Mouse (Mus musculus): ENCODE results near the gene Tef.

Tef gene

GRCm38 (mm10) chr15:81848301-81848700 is 46.1 kb downstream of the Tef start:
- DNase-seq (ENCODE audit: low spot score in 2 of 2): peak in 1 of 2 experiments; percentile 57

- no peak for DNase-seq (ENCODE audit: low spot score in 2 of 2)
Measured at GRCm38 (mm10) chr15:81849104-81849503, 46.9 kb downstream of the Tef start.

GRCm38 (mm10) chr15:81850718-81851117 is 48.5 kb downstream of the Tef start:
- DNase-seq (ENCODE audit: low spot score in 2 of 2): no peak

DNA sequence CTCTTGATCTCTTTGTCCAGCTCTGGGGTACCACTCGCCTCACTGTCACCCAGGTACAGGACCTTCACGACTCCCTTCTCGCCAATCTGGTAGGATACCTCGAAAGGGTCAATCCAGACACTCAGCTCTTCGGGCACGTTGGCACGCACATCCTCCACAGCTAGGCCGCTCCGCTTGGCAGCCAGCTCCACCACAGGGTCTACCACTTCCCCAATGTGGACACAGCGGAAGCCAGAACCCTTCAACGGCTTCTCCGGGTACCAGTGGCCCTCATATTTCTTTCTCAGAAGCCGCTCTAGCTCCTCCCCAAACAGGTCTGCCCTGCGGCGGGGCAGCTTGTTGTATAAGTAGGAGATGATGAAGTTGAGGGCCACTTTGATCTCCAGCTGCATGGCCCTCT is 49.2 kb downstream of the Tef start:
- DNase-seq (ENCODE audit: low spot score in 2 of 2): no peak

DNA sequence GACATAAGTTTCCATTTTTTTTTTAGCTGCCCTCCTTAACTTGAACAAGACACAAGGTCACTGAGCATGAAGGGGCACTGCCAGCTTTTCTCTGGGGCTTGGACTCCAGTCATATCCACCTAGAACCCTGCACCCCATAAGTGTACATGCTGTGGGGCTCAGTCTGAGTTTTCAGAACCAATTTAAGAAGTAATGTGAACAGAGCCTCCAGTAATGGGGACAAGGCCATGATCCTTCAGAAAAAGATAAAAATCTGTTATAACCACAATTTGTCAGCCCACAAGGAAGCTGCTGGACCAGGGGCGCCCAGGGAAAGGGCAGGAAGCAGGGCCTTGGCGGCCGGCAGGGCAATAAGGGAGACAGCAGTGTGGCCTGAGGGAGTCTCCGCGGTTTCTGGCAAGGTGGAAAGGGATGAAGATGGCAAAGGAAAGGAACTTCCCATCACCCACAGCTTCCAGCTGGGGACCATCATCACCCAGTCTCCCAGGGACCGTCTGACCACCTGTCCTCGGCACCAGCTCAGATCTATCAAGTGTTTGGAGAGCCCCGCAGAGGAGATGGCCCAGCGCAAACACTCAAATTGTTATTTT is 50.3 kb downstream of the Tef start:
- DNase-seq (ENCODE audit: low spot score in 2 of 2): no peak

GRCm38 (mm10) chr15:81853081-81853480 is 50.9 kb downstream of the Tef start:
- DNase-seq (ENCODE audit: low spot score in 2 of 2): no peak

GRCm38 (mm10) chr15:81856030-81856790 is 54.0 kb downstream of the Tef start:
- peak; percentile 57 to 74 for DNase-seq (ENCODE audit: low spot score in 2 of 2)

DNA sequence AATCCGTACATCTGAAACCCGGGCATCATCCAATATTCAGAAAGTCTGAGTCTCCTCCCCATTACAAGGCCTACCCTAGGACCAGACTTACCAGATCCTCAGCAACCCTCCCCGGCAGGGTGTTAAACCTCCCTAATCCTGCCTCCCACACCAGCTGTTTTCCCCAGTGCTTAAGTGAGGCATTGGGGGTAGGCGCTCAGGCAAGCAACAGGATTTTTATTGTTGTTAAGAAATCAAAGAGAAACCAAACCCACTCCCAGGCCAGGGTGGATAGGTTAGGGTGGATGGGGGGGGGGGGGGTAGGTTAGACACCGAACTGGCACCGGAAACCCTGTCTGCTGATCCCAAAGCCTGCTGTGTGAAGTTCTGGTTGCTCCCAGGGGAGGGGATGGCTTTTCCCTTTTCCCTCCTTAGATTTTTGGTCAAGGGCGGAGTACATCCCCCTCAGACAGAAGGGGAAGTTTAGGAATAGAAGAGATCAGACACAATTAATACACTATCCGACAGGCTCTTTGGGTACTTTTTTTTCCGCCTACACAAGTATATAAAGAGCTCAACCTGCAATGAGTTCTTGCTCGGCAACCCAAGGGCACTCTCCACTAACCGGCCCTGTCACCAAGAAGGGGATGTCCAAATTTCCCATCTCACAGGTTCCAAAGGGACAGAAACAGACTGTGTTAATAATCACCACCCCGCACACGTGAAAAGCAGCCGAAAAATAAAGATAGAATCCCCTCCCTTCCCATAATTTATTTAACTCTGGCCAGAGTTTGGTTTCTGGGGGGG is 54.9 kb downstream of the Tef start:
- DNase-seq (ENCODE audit: low spot score in 2 of 2): peak in 1 of 2 experiments; percentile 11

GRCm38 (mm10) chr15:81857724-81858116 is 55.5 kb downstream of the Tef start:
- peak in 1 of 2 experiments; percentile 32 for DNase-seq (ENCODE audit: low spot score in 2 of 2)

GRCm38 (mm10) chr15:81858138-81858516 is 55.9 kb downstream of the Tef start:
- peak; percentile 84 to 91 for DNase-seq (ENCODE audit: low spot score in 2 of 2)

DNA sequence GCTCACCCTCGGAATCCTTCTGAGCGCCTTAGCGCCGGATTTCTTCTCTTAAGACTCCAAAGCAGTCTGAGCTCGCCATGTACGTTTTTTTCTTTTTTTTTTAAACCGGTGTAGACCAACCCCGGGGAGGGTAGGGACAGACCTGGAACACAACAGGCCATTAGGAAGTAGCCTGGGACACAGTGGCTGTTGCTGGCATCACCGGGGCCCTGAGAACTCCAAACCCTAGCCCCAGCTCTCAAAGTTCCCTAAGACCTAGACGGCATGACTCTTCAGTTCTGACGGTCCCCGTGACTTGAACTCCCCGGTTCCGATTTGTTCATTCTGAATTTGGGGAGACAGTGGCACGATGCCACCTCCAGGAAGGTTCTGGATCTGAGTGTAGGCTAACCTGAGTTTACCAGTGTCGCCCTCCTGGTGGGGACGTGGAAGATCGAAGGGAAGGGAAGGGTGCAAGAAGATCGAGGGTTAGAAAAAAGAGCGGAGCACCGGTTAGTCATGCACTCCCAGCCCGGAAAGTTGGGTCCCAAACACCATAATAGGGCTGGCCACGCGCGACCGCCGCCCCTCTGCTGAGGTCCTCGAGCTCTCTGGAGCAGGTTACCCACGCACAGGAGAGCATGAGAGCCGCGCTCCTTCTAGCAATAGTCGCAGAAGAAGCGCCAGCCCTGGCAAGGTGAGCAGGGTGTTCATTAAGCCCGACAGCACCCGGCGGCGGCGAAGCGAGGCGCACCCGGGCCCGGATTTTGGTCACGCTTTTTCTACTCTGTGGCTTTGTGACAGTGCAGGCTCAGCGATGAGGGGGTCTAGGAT is 56.5 kb downstream of the Tef start, which contains the start of gene Tob2:
Gene Tob2 (minus strand): TSS at position 280 of the 813 bp plus-strand sequence.
- peak; percentile 39 to 55 for DNase-seq (ENCODE audit: low spot score in 2 of 2)

GRCm38 (mm10) chr15:81859330-81860255 is 57.4 kb downstream of the Tef start:
- DNase-seq (ENCODE audit: low spot score in 2 of 2): peak; percentile 44 to 56

GRCm38 (mm10) chr15:81860471-81861135 is 58.4 kb downstream of the Tef start:
- peak in 1 of 2 experiments; percentile 14 for DNase-seq (ENCODE audit: low spot score in 2 of 2)

DNA sequence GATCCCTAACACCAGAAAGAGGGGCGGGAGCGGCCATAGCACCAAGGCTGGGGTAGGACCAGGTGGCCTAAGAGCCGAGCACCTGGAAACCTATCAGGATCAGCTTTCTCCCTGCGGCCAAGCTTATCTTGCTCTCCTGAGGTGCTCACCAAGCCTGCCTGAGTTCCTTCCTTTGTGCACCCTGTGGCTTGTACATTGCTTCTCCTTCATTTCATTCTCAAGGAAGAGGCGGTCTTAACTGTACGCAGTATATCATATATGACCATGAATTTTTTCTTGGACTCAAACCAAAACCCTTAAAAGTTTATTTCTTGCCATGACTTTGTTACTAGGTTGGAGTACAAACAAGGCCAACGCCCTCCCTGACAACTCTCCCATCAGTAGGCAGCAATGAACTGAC is 62.0 kb downstream of the Tef start:
- no peak for DNase-seq (ENCODE audit: low spot score in 2 of 2)

DNA sequence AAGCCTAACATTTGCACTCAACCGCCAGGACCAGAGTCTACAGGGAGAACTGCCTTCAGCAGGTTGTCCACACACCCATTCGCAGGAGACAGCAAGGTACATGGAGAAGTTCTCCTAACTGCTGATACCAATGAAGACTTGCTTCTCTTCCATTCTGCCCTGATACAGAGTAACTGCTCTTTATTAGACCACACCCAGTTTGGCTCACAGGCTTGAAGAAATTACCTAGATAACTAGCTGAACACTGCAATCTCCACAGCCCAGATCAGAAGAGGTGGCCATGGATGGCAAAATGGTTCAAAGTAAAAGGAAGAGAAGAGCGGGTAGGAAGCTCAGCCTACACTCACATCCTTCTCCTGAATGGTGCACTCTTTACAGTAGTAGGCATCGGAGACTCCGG is 67.8 kb downstream of the Tef start:
- no peak for DNase-seq (ENCODE audit: low spot score in 2 of 2)

GRCm38 (mm10) chr15:81871604-81872261 is 69.5 kb downstream of the Tef start, which contains the start of gene Phf5a:
Gene Phf5a (minus strand): TSS chr15:81871911.
- peak; percentile 62 to 73 for DNase-seq (ENCODE audit: low spot score in 2 of 2)

GRCm38 (mm10) chr15:81872262-81873136 is 70.3 kb downstream of the Tef start, which contains the start of gene Aco2:
Gene Aco2 (plus strand): TSS chr15:81872309.
- DNase-seq (ENCODE audit: low spot score in 2 of 2): peak; percentile 98 to 99

Data from spleen, postnatal 14 days (tissue).